Mouse (Mus musculus) G1E (cell line): ENCODE measurements around the gene Epb41l2.

ENCODE experiments used
- CTCF ChIP-seq: IDR thresholded peaks from 2 replicates; pipeline ENCODE4 v1.5.1; 2012; ENCODE audit warnings: low read depth, low read length, inconsistent platforms, mixed read lengths
- GATA1 ChIP-seq: IDR thresholded peaks from 2 replicates; pipeline ENCODE4 v1.6.1; 2012; ENCODE audit warnings: borderline replicate concordance, low read length, inconsistent platforms, mixed read lengths
- GATA2 ChIP-seq: IDR thresholded peaks from 2 replicates; pipeline ENCODE4 v1.6.1; 2012; ENCODE audit warnings: low read depth, low read length, inconsistent platforms, borderline replicate concordance
- POLR2AphosphoS5 ChIP-seq: IDR thresholded peaks from 2 replicates; pipeline ENCODE4 v1.6.1; 2012; ENCODE audit warnings: low read depth, low read length, inconsistent platforms; ENCODE audit not compliant: insufficient replicate concordance
- TAL1 ChIP-seq: conservative IDR thresholded peaks from 2 replicates; pipeline ENCODE4 v1.6.1; 2012; ENCODE audit warnings: low read depth, low read length, inconsistent platforms, mixed read lengths

- TF ChIP-seq CTCF (no peak), TAL1 (no peak), GATA1 (no peak), POLR2AphosphoS5 (no peak), GATA2 (no peak)
These were observed 5.6 kb downstream of the Epb41l2 start for GRCm38 (mm10) chr10:25365158-25365557.
